Mouse (Mus musculus) urinary bladder, postnatal 4 days (tissue): ENCODE measurements at regions not wholly inside any gene's neighbourhood (a gene's known extent, or its start where the extent isn't known, plus 50 kb on each side); places are given as distances from the start of the nearest gene placed in this dataset.

Experiments
- DNase-seq, 2 experiments: peaks; one replicate each; pipeline ENCODE4 v3.0.0; 2021 to 2022; ENCODE audit warnings: low spot score in 2 of 2

DNA sequence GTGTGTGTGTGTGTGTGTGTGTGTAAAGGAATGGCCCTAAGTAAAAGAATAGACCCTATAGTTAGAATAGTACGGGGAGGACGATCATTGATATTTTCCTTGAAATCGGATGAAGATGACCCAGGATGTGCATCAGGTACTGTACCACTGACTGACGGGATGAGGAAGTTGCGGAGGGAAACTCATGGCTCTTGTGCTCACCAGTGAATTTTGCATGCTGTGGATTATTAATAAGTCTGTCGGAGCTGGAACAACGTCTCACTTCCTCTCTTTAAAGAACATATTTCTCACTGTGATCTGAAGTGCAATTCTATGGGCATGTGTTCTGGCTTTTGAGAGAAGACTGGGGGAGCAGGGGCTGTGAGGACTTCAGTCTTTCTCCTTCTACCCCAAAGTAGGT, 218.8 kb upstream of the Tbc1d5 start:
- no peak for DNase-seq

DNA sequence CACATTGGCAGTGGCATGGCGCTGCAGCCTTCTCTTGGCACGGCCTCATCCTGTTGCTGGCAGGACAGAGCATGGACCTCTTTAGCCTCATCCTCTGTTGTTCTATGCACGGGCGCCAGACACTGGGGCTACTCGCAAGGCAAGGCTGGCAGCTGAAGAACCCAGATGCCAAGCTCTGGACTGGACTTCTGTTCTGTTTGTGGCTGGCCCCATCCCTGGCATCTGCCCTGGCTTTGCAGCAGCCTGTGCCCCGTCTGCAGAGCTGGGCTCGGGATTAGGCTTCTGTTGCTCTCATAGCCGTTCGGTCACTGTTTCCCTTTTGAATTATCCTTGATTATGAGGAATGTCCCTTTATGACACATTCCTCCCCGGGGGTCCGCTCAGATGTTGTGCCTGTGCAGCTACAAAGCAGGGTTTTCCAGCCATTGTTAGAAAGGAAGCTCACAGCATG, 214.6 kb upstream of the Tbc1d5 start:
- DNase-seq = no peak

DNA sequence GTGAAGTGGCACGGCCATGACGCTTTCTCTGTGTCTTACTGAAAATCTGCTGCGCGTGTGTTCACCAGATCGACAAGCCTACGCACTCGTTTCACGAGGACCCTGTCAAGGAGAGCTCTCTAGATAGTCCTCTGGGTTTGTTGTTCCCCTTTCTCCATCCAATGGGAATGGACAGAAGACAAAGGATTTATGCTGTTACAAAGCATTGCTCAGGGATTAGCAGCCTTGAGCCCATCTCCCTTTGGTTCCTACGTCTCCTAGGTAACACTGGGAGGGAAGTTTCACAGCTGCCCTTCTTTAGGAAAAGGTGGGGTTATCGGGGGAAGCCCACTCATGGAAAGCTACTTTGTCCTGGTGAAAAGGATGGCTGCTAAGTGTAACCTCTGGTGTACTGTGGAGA, 212.7 kb upstream of the Tbc1d5 start:
- no peak for DNase-seq

DNA sequence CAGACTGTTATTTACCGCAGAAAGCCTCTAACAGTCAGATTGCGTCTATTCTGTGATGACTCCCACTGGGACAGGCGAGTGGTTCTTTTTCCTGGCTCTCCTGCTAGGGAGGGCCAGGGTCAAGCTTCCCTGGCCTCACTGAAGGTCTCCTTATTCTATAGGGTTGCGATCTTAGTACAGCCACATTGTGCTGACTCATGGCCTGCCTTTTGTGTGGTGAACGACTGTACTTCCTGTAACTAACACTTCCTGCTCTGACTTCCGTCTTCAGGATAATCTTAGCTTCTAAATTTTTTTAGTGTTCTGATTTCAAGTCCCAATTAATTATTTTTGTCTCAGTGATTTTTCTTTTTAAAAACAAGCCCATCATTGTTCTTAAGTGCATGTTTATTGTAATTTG, 203.4 kb upstream of the Tbc1d5 start:
- DNase-seq = no peak

DNA sequence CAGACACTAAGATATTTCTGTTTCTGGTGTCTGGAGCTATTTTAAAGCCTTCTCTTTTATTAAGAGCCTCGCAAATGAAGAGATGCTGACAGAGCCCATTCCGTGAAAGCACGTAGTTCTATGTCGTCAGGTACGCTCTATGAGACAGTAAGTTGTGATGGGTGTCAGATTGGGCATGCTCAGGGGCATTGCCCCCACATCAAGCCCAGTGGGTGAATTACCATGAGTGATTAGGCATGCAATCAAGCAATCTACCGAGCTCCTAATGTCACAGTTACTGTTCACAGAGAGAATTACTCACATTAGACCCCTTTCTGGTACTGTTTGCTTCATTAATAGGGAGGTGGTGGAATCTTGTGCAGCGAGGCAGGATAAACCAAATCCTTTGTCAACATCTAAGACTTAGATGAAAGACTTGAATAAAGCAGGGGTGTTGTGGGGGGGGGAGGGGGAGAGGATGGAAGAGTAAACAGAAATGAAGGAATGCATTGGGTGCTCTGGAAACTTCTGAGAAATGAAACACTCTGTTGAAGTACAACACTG, 192.9 kb upstream of the Tbc1d5 start:
- no peak for DNase-seq

DNA sequence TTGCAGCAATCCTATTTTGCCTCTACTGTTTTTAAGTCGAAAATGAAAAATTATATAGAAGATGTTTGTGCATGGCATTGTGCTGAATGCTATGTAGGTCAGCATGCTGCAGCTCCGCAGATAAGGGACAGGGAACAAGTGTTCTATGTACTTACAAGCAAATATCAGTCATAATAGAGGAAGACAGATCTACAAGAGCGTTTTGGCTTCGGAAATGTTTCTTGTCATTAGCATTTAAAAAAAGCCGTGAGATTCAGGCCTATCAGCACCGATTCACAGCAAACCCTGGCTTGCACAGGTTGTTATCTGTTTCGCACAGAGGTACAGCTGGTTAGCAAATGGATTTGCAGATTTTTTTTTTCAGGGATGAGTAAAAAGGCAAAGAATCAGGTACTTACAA, 191.8 kb upstream of the Tbc1d5 start:
- no peak for DNase-seq

DNA sequence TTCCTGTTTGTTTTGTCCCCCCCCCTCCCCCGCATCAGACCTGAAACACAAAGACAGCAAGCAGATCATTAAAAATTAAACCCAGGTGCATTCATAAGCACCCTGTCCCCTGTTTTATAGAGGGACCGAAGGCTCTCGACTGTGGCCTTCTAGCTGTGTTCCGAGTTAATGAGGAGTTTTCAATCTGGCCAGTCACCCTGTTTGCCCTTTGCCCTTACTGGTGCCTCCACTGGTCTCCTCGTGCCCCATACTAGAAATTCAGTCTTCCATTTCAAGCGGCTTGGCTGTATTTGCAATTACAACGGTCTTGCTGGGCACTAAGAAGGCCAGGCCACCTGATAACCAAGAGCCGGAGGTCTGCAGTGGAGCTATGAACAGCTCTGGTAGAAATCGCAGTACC, 190.9 kb upstream of the Tbc1d5 start:
- no peak for DNase-seq

DNA sequence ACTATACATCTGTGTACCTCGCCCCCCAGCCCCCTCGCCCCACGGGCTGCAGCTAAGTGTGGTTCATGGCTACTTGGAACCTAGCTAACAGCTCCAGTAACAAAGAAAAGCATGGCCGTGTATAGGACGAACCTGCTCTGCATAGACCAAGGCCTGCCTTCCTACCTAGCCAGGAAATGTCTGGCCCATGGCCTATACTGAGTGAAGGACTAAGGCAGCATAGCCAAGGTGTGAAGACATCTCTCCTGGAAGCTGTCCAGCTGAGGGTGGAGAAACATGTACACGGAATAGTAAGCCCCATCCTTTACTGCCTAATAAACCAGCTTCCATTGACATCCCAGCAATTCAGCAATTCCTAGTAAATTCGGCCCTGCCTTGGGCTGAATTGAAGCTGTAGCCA, 183.6 kb upstream of the Tbc1d5 start:
- DNase-seq = no peak

DNA sequence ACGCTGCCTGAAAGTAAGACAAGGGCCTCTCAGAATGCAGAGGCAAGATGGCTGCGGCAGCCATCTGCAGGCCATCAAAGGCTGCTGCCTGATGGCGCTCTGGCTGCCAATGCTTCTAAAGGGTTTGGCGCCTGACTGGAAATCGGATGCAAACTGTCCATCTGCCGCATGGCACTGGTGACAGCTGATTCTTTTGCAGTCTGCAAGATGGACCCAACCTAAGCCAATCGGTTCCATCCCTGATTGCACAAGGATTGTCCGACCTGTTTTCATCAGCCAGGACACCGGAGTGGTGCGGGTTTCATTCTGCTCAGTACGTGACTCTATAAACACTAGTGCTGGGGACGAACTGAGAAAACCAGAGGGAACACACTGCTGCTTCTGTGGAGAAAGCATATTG, 183.1 kb upstream of the Tbc1d5 start:
- no peak for DNase-seq

DNA sequence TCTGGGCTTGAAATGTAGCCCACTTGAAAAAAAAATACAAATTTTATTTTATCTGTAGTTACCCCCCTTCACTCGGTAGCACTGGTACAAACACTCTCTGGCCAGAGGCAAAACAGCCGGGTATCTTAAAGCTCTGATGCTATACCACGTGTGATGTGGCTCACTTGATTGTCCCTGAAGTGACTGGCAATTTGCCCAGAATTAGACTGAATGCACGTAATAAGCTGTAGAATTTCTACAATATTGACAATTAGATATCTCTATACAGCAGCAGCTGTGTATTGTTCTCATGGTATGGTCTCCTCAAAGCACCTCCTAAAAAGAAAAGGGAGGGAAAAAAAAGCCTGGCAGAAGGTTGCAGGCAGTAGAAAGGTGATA, 179.2 kb upstream of the Tbc1d5 start:
- no peak for DNase-seq

DNA sequence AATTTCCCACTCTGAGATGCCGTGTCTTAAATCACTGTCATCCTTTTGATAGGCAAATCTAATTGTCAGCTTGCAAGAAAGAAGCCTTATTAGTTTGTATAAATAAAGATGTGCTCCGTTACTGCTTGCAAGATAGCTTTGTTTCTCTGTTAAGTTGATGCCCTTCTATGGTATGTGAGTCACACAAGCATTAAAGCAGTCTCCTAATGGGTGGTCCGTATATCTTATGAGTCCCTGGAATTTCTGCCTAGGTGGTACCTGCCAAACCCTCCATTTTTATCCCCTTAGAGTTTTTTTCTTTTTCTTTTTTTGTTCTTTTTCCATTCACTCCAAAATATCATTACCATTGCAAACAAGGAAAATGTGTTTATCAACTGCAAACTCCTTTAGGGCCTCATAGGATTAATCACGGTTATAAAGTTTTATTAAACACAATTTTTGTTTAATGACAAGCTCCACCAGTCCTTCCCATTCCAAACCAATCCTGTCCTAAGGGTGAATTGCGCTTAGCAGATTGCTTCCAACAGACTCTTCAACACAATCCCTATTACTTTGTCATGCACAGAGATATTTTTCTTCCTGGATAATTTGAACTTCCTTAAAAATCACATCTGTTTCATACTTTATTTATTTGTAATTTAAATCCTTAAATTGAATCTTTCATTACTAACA, 178.7 kb upstream of the Tbc1d5 start:
- DNase-seq = no peak

DNA sequence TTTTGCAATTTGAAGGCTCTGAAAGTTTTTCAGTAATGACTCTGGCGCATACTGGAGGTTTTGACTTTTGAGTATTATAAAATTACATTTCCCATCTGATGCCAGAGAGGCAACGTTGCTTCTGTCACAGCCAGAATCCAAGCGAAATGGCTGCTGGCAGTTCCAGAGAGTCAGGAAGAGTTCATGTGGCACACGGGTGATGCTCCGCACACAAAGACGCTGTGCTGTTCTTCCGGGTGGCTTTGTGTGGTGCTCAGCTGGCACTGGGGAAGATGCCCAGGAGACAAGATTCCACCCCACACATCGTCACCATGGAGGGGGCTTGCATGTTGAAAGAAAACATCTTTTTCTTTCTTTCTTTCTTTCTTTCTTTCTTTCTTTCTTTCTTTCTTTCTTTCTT, 177.3 kb upstream of the Tbc1d5 start:
- no peak for DNase-seq

DNA sequence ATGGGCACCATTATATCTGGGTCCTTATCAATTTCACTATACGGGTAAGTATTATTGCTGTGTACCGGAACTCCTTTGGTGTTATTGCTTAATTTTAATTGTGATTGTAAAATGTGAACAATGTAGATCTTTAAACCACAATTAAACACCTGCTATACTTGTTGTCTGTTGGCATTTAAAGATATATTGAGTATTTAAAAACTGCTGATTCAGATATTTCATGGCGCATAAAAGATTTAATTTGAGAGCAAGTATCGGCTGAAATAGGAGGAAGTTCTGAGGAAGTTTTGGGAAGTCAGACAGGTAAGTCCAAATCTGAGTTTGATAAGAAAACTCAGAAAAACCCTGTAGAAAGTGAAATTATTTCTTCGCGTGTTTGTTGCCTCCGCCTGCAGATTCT, 142.7 kb upstream of the Tbc1d5 start:
- no peak for DNase-seq

DNA sequence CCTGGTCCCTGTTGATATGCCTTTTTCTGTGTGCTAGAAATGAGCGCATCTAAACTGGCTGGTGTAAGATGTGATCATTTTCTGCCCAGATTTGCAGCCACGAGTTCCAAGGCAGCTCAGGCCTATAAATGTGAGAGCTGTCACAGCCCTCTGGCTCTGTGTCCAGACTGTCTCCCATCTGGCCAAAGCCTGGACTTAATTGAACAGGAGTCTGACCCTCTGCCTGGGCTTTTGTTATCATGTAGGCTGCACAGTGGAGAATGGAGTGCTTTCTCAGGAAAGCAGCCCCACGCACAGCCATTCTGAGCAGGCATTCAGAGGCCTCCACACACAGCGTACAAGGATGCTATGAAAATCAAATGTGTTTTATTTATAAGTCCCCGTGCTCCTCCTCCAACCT, 141.9 kb upstream of the Tbc1d5 start:
- DNase-seq = no peak

DNA sequence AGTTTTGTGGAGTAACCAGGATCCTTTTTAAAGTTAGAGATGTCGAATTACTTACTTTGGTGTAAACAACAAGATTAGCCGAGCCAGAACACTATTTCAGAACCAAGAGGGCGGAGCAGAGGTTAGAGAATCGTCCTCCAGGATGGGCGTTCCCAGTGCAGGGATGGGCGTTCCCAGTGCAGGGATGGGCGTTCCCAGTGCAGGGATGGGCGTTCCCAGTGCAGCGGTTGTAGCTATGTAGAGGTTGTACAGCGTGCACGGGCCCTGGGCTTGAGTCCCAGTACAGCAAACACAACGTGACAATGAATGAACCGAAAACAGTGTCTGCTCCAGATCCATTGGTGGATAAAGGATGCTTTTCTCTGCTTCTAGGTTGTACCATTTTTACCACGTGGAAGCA, 125.8 kb upstream of the Tbc1d5 start:
- peak in 1 of 2 experiments; percentile 19 for DNase-seq

DNA sequence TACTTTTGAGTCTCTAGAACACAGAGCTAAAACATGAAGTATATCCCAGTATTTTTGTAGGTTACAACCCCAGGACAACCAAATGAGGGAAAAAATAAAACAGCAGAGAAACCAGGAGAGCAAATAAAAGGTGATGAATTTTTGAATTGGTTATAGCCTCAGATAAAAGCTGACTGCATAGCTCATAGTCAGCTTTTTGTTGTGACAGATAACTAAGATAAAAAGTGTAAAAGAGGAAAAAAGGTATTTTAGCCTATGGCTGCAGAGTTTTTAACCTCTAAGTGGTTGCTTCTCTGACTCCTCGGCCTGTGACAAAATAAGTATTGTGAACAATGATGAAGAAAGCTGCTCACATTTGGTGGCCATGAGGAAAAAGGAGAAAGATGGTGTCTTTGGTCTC, 111.6 kb upstream of the Tbc1d5 start:
- no peak for DNase-seq

DNA sequence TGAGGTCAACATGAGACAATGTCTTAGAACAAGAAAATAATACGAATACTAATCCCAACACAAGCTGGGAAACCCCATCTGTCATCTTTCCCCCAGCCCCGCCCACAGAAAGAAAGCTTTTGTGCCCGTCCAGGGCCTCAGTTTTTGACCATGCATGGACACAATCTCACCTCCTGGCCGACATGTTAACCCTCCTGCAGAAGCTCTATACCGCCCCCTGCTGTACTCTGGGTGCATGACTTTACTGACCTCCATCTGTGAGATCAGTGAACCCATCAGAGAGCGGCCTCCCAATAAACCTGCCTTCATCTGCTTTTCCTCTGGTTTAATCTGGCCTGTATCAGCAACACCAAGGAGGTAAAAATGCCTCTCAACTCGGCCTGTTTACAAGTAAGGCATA, 109.6 kb upstream of the Tbc1d5 start:
- DNase-seq = peak; percentile 20 to 72

DNA sequence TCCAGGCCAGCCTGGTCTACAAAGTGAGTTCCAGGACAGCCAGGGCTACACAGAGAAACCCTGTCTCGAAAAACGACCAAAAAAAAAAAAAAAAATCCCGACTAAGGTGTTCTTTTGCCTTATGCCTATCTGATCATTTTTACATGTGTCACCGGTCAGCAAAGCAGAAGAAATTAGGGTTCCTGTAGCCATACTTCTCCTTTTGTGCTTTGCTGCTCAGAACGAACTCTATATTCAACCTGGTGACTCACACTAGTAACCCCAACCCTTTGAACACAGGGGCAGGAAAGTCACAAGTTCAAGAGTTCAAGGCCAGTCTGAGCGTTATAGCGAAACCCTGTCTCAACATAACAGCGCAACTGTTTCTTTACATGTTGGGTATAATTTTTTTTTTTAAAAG, 108.7 kb upstream of the Tbc1d5 start:
- DNase-seq = no peak

DNA sequence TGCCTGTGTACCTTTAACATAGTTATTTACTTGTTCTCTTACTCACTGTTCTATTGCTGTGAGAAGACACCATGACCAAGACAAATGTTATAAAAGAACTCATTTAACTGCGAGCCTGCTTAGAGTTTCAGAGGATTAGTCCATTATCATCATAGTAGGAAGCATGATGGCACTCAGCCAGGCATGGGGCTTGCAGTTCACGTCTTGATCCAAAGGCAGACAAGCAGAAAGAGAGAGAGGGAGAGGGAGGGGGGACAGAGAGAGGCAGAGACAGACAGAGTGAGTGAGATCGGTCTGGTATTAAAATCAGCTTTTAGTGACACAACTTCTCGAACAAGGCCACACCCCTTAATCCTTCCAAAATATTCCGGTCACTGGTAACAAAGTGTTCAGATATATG, 106.2 kb upstream of the Tbc1d5 start:
- DNase-seq = no peak

DNA sequence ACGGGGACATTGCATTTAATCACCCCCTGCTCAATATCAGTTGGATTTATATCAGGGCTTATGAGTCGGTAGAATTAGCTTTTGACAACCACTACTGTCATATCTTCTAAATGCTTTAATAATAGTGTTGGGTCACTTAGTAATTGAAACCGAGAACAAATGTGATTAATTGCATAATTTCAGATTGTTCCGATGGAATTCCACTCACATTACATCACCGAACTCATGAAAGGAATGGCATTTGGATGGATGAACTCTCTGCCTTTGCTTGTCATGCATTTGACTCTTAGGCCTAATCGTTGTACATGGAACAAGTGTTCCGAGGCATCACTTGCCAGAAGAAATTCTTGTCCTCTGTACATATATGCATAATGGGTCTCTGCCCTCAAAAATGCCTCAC, 99.6 kb upstream of the Tbc1d5 start:
- DNase-seq = no peak

DNA sequence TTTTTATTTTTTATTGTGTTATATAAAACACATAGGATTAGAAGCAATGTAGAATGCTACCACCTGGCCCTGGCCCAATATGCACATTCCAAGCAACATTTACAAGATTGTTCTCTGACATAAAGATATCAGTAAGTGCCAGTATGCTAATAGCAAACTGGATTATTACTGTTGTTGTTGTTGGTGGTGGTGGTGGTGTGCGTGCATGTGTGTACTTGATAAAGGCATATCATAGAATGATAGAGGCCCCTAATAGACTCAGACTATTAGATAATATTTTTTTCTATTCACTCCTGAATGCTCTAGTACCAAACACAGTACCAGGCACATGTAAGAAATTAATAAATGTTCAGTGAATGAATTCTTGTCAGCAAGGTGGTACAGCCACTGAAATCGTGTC, 98.9 kb upstream of the Tbc1d5 start:
- no peak for DNase-seq

DNA sequence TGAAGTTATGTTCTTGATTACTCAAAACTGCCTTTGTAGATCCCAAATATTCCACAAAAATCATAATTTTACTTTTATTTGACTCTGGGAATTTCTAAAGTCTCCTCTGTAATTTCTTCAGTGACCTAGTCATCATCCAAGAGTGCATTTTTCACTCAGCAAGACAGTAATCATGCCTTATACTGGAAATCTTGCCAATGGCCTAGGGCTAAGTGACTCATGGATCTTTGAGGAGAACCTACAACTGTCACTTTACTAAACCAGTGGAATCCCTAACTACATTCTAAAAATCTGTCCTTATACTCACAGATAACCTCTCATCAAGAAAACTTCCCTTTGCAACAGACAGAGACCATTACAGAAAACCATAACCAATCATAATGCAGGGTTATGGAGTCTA, 98.0 kb upstream of the Tbc1d5 start:
- DNase-seq = no peak

DNA sequence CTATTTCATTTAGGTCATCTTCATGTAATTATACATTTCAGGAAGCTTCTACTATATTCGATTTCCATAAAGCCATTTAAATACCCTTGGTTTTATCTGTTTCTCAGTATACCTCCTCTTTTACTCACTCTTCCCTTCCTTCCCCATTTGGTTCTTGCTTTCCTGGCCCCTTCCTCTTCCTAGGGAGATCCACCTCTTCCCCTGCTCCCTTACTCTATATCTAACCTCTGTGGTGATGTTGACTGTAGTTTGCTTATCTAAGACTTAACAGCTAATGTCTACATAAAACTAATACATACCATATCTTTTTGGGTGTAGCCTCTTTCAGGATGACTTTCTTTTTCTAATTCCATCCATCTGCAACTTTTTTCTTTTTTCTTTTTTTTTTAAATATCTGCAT, 92.9 kb upstream of the Tbc1d5 start:
- no peak for DNase-seq

DNA sequence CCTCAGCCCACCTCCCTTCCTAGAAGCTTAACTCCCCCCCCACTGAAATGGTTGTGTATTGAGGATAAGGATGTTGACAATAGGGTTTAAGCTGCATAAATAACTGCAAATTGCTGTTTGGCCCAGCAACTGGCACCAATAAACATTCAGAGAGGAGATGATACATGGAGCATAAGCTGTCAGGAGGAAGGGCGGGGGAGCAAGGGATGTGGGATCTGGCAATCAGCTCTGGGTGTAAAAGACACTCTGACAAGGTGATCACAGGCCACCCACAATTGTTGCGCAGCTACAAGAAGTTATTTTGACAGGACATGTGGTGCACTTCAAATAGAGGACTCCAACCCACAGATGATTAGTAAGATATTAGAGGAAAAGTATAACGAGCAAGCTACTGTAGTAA, 83.8 kb upstream of the Tbc1d5 start:
- no peak for DNase-seq
